Mouse (Mus musculus) mouse embryonic stem cell (cell line): ENCODE measurements around the gene Lmod1.
"Not testable (repeated sequence)": the region's sequence is repeated elsewhere in the genome, so short reads cannot be mapped to it uniquely, and the experiment has no call there.

Source experiments
- in situ Hi-C, 2 experiments: fragments of 300-500 bp; cut with MboI; formaldehyde crosslinking; loops; 1 replicate in 1 of 2; 3 replicates in 1 of 2; pipeline ENCODE4 v1.14.3; 2019 to 2020; ENCODE audit warnings: low sequenced_read_pairs in 2 of 2, low pct_unique_long_range_greater_than_20kb in 1 of 2, mixed read lengths in 1 of 2; ENCODE audit not compliant: unreplicated experiment in 1 of 2

The Lmod1 gene

DNA sequence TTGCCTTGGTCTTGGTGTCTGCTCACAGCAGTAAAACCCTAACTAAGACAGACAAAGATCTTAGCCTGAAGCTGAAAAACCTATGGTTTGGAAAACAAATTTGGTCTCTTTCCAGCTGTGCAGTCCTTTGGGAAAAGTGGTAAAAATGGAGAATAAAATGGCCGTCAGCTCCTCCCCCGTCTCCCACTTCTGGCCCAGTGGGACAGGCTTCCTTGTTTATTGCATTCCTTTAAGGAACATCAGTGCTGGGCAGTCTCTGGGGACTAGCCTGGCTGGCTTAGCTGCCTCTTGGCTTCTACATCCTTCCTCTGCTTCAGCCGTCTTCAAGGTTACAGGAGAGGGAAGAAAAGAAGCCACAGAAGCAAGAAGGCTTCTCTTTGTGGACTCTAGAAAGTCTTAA, 27.3 kb downstream of the Lmod1 start:
- in situ Hi-C loops: no loop called here

DNA sequence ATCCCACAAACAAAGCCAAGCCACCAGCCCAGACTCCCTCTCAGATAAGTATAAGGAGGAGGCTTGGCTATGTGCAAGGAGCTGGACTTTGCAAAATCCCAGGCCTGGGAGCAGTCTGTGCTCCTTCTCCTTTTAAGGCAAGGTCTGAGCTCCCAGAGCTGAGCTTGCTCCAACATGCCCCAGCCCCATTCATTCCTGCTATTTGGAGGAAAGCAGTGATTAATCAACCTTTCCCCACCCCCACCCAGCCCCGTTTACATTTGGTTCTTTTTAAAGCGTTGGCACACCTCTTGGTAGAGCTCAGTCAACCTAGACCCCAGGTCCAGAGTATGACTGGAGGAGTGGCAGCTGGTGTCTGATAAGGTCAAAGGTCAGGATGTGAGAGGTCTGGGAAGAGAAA, 34.5 kb downstream of the Lmod1 start:
- in situ Hi-C loops: no loop called here

- in situ Hi-C loops: loop anchor here (10.0 kb wide), 3 partner anchors 87 to 207 kb away; no protein-coding TSS in a partner anchor
Measured at GRCm38 (mm10) chr1:135361491-135361890, 36.9 kb downstream of the Lmod1 start.

DNA sequence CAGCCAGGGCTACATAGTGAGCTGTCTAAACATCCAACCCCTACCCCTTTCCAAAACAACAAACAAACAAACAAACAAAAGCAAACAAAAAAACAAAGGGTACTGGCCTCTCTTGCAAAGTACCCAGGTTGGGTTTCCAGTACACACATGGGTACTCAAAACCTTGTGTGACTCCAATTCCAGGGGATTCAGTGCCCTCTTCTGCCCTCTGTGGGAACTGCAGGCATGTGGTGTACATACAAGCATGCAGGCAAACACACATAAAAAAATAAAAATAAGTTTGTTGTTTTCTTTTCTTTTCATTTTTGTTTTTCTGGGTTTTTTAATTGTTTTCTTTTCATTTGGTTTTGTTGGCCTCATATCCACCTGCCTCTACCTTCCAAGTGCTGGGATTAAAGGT, 37.5 kb downstream of the Lmod1 start:
- in situ Hi-C loops: loop anchor here (10.0 kb wide), 3 partner anchors 87 to 207 kb away; no protein-coding TSS in a partner anchor

- in situ Hi-C loops: loop anchor here (10.0 kb wide), 3 partner anchors 89 to 209 kb away; no protein-coding TSS in a partner anchor
Measured at GRCm38 (mm10) chr1:135363446-135363845, 38.8 kb downstream of the Lmod1 start.

- in situ Hi-C loops: loop anchor here (5.0 to 10.0 kb wide), 4 partner anchors 92 to 212 kb away; no protein-coding TSS in a partner anchor
Measured at GRCm38 (mm10) chr1:135366380-135366779, 41.8 kb downstream of the Lmod1 start.

DNA sequence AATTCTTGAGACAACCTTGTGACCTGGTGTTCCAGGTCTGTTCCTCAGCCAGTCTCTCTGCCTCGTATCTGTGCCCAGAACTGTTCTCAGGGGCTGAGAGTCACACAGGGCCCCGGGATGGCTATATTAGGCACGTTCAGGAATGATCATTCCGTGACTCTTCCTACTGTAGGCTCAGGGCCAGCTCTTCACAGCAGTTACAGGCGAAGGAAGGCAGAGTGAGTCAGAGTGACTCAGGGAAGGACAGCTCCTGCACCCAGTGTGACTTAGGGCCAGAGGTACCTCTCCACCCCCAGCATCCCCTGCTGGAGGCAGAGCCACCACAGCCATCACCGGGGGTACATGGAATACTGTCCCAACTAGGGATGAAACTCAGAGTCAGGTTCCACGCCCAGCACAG, 42.4 kb downstream of the Lmod1 start:
- in situ Hi-C loops: loop anchor here (5.0 to 10.0 kb wide), 4 partner anchors 92 to 212 kb away; no protein-coding TSS in a partner anchor

DNA sequence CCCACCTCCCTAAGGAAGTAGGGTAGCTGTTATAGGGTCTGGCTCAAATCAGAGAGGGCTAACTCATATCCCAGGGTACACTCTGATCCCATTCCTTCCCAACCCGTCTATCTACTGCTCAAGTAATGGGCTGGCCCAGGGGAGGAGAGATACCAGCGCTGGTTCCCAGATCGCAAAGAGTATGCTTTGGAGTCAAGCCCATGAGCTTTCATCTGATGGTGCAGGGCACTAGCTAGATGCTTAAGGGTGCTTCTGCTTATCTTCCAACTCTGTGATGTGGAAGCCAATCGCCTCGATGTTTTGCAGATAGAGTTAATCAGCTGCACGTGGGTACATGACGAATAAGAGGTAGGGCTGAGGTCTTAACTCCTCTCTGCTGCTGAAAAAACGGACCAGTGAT, 43.0 kb downstream of the Lmod1 start:
- in situ Hi-C loops: loop anchor here (5.0 to 10.0 kb wide), 4 partner anchors 93 to 213 kb away; no protein-coding TSS in a partner anchor

DNA sequence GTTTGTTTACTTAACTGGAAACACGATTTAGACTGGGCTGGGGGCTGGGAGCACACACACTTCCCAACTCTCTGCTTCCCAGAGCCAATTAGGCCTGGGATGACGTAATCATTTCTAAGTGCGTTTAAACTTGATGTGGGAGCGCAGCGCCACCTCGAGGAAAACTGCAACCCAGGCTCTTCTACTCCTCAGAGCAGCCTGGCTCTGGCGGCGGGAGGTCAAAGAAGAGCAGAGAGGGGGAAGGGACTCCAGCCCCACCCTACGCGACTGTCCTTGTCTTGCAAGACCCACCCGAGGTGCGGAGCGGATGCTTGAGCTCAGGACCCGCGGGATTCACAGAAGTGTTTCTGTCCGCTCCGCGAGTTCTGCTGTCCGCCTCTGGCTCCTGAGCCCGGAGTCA, 43.6 kb downstream of the Lmod1 start:
- in situ Hi-C loops: loop anchor here (5.0 to 10.0 kb wide), 4 partner anchors 93 to 213 kb away; no protein-coding TSS in a partner anchor

GRCm38 (mm10) chr1:135368982-135369381, 44.4 kb downstream of the Lmod1 start:
- in situ Hi-C loops: loop anchor here (5.0 to 10.0 kb wide), 4 partner anchors 94 to 214 kb away; no protein-coding TSS in a partner anchor

DNA sequence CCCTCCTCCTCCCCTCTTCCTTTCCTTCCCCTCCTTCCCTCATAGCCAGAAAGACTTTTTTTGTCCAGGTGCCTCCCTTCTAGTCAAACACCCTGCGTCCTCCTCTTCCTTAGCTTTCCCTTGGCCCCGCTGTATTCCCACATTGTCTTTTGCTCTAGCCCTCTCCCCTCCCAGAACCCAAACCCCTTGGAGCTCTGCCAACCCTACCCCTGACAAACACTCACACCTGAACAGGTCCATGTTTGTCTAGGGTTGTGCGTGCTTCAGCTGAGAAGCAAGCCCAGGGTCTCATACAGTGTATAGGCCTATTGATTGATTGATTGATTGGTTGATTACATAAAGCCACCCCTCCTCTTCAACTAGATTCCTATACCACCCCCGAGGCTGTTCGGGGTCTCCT, 44.8 kb downstream of the Lmod1 start:
- in situ Hi-C loops: loop anchor here (5.0 to 10.0 kb wide), 4 partner anchors 95 to 215 kb away; no protein-coding TSS in a partner anchor

- in situ Hi-C loops: no loop called here
Measured at GRCm38 (mm10) chr1:135373171-135373677, 48.6 kb downstream of the Lmod1 start.

- in situ Hi-C loops: no loop called here
Measured at GRCm38 (mm10) chr1:135374175-135374867, 49.7 kb downstream of the Lmod1 start.

GRCm38 (mm10) chr1:135374868-135375581, 50.4 kb downstream of the Lmod1 start, which contains the start of gene Shisa4:
TSS of gene Shisa4 (minus strand) at chr1:135375237.
- in situ Hi-C loops: no loop called here

DNA sequence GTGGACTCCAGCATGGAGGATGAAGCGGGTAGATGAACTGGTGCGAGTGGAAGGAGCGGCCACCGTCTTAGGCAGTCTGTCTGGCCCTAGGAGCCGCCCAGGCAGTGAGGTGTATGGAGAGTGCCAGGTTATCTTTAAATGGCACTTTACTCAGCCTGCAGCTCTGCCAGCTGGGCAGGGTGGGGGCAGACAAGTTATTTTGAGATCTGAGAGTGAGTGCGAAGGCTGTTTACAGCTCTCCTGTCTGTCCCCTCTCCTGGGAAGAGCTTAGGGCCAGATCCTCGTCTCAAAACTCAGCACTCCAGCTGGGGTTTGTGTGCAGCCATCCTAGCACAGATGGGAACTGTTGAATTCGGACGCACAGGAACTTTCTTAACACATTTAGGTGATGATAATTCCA, 54.0 kb downstream of the Lmod1 start:
- in situ Hi-C loops: no loop called here

GRCm38 (mm10) chr1:135379048-135379447, 54.4 kb downstream of the Lmod1 start:
- in situ Hi-C loops: no loop called here

DNA sequence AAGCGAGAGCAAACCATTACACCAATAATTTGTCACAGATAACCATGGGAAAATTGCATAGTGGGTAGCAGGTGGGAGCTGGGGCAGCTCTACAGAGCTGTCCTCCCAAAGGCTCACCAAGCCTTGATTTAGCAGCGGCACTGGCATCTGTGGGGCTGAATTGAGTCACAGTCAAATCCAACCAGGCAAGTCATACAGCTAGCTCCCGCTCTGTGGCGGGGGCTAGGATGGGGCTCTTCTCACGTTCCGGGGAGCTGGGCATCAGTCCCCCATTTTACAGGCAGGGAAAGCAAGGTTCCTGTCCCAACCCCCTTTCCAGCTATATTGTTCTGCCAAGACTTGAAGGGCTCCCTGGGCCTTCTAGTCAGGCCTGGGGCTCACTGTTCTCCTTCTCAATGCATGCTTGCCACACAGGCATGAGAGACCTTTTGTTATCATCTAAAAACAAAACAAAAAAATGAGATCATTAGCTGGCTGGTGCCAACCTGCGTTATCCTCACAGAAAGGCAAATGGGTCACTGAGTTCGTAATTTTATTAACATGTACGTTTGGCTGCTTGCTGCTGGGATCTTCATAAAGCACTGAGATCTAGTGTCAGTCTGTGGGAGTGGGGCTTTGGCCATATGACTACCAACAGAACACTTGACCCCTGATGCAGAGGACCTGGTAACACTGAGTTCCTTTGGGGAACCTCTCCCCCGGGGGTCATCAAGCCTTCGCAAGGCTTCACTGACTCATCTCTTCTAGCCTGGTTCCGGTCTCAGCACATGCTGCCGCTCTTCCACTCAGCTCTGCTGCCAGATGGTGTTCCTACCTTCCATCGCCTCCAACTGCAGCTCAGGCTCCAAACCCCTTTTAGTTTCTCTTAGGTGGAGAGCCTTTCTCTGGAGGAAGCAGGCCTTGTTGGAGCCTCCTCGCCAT, 55.7 kb downstream of the Lmod1 start:
- in situ Hi-C loops: no loop called here

DNA sequence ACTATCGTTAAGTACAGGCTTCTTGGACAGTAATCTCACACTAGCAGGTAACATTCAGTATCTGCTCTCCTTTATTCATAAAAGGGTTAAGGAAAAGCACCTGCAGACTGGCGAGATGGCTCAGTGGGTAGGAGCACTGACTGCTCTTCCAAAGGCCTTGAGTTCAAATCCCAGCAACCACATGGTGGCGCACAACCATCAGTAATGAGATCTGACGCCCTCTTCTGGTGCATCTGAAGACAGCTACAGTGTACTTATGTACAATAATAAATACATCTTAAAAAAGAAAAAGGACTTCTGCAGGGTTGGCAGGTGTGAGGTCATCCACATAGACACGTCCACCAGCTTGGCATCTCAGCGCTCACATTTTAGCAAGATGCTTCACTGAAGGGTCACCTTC, 57.0 kb downstream of the Lmod1 start:
- in situ Hi-C loops: not testable (repeated sequence)
